Mouse (Mus musculus): ENCODE data around the gene Rp2. TPM values are rescaled to one million over a fixed set of nuclear protein-coding genes. Genes with fewer than 3 reads are reported as not detected.
"Not testable (repeated sequence)": the region's sequence is repeated elsewhere in the genome, so short reads cannot be mapped to it uniquely, and the experiment has no call there.

Gene Rp2
- 43.8 and 48.7 TPM in 2 replicates for total RNA-seq (2015)
- total RNA-seq (2017) = 36.5 and 47.4 TPM in 2 replicates

DNA sequence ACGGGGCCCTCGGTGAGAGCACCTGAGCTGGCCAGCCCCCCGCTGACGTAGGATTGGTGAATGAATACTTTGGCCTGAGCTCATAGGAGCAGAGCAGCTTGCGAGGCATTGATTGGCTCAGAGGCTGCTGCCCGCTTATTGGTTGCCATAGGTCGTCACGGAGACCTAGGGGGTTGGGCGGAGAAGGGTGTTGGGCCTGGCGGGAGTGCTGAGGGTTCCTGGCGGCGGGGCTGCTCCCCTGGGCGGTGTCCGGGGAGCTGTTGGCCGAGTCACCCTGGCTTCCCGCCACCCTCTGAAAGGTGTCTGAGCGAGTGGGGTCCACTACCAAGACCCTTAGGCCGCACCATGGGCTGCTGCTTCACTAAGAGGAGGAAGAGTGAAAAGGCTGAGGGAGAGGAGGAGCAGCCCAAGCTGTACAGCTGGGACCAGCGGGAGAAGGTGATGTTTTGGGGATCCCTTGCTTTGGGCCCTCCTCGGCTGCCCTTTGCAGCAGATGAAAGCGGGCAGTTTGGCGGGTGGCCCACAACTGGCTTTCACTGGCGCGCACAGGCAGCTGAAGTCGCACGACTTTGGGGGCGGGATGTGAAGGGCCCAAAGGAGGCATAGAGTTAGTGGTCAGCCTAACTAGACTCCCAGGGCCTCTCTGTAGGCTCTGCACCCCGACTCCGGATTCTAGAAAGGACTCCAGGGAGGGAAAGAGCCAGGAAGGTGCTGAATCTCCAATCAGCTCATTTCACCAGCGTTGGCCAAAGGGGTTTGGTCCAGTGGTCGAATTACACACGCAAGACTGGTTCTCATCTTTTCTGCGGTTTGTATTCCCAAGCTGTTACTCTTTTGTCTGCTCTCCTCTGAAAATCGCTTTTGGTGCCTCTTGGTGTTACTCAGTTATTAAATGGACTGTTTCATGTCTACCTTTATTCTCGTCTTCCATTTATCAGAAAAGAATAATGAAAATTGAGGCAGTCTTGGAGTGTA lies at the start of gene Rp2:
TSS of gene Rp2 (plus strand) at position 91 of the 975 bp plus-strand sequence.
- peak; percentile 98 for ATAC-seq (replicated peaks; ENCODE audit: poor library complexity)

DNA sequence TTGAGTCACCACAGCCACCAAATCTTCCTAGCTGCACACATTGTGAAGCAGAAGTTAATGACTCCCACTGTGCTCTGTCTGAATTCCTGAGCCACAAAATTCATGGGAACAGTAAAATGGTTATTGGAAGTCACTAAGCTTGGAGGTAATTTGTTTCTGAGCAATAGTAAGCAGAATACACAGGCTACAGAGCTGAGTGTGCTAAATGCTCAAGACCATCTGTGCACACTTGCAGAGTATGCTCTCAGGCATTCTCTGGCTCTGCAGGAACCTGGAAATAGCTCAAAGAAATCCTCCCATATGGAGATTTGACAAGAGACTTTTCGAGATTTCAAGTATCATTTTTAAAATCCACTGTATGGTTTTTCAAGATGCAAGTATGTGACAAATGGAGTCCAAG lies 31.5 kb upstream of the Rp2 start:
- ATAC-seq (replicated peaks; ENCODE audit: poor library complexity) = no peak

- peak; percentile 81 for ATAC-seq (replicated peaks; ENCODE audit: poor library complexity)
Observed at GRCm38 (mm10) chrX:20335722-20336121, 28.6 kb upstream of the Rp2 start.

GRCm38 (mm10) chrX:20344980-20345379 lies 19.3 kb upstream of the Rp2 start:
- no peak for ATAC-seq (replicated peaks; ENCODE audit: poor library complexity)

DNA sequence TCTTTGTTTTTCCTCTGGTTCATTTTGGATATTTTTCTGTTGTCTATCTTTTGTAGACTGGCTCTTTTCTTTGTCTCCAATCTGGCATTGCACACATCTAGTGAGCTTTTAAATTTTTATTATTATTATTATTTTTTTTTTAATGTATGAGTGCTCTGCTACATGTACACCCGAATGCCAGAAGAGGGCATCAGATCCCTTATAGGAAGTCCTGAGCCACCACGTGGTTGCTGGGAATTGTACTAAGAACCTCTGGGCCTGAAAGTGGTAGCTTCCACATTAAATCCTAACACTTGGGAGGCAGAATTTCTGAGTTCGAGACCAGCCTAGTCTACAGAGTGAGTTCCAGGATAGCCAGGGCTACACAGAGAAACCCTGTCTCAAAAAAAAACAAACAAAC lies 17.9 kb upstream of the Rp2 start:
- no peak for ATAC-seq (replicated peaks; ENCODE audit: poor library complexity)

DNA sequence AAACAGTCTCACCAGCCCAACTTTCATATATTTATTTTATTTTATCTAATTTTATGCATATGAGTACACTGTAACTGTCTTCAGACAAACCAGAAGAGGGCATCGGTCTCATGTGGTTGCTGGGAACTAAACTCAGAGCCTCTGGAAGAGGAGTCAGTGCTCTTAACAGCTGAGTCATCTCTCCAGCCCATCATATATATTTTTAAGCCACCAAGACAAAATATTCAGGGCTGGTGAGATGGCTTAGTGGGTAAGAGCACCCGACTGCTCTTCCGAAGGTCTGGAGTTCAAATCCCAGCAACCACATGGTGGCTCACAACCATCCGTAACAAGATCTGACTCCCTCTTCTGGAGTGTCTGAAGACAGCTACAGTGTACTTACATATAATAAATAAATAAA lies 14.0 kb upstream of the Rp2 start:
- ATAC-seq (replicated peaks; ENCODE audit: poor library complexity) = not testable (repeated sequence)

GRCm38 (mm10) chrX:20355283-20355682 lies 9.0 kb upstream of the Rp2 start:
- ATAC-seq (replicated peaks; ENCODE audit: poor library complexity) = peak; percentile 89

GRCm38 (mm10) chrX:20356309-20356708 lies 8.0 kb upstream of the Rp2 start:
- ATAC-seq (replicated peaks; ENCODE audit: poor library complexity) = peak; percentile 75

GRCm38 (mm10) chrX:20366036-20366435 lies 1.8 kb downstream of the Rp2 start:
- no peak for ATAC-seq (replicated peaks; ENCODE audit: poor library complexity)

- ATAC-seq (replicated peaks; ENCODE audit: poor library complexity) = peak; percentile 80
Observed at GRCm38 (mm10) chrX:20379347-20380014, 15.2 kb downstream of the Rp2 start.

DNA sequence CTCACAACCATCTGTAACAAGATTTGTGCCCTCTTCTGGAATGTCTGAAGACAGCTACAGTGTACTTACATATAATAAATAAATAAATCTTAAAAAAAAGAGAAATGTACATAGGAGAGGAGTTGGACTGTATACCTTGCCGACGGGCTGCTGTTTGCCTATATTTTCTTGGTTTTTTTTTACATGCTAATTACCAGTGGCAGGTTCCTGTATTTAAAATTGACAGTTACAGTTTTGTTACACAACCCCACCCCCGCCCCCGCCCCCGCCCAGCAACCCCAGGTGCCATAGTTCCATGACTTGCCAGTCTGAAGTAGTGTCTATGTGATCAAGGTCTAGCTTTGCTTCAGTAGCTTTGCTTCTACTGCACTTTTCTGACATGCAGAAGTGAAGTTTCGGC lies 18.0 kb downstream of the Rp2 start:
- ATAC-seq (replicated peaks; ENCODE audit: poor library complexity) = peak; percentile 34; the same call in 1 of the 2 replicates

DNA sequence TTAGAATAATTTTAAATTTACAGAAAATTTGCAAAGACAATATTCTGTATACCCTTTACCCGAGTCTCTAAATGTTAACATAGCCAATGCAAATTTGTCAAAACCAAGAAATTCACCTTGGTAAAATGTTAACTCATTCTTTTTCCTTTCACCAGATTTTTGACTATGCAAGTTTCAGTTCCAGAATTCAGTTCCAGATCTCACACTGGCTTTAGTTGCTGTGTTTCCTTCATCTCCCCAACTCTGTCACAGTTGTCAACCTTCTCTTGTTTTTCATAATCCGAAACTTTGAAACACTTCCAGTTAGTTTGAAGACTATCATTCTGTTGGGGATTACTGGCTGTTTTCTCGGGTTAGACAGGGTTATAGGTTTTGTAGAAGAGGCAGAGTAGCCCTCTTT lies 22.7 kb downstream of the Rp2 start:
- no peak for ATAC-seq (replicated peaks; ENCODE audit: poor library complexity)

DNA sequence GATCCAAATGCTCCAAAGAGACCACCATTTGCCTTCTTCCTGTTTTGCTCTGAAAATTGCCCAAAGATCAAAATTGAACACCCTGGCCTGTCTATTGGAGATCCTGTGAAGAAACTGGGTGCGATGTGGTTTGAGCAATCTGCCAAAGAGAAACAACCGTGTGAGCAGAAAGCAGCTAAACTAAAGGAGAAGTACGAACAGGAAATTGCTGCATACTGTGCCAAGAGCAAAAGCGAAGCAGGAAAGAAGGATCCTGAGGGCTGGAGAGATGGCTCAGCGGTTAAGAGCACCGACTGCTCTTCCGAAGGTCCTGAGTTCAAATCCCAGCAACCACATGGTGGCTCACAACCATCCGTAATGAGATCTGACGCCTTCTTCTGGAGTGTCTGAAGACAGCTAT lies 27.7 kb downstream of the Rp2 start:
- ATAC-seq (replicated peaks; ENCODE audit: poor library complexity) = peak; percentile 94

DNA sequence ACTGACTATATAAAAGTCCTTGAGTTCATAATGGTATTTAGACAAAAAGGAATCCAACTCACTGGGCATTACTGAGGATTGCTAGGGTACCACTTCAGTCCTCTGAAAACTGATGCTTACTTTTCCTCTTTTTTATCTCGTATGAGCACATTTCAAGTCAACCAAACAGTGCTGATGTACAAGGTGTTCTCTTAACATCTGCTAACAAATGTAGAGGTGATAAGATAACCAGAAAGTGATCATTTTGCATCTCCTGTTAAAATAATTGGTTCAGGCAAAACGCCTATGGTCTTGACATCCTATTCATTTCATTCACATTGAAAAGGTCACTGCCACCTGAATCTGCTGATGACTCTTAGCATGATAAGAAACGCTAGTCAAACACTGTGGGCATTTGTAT lies 28.7 kb downstream of the Rp2 start:
- no peak for ATAC-seq (replicated peaks; ENCODE audit: poor library complexity)

DNA sequence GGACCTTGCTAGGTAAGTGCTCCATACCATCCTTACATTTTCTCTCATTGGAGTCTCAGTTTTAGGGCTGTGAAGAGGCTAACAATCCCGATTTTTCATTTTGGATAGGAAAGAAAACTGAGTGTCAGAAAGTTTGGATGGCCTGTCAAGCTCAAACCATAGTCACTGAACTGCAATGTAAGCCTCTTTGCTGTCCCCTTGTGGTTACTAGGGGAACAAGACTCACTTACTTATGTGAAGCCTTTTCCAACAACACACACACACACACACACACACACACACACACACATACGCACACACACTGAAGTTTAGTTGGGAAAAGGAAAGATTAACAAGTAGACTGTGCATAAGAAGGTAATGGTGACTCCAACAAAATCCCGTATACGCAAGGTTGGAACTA lies 39.8 kb downstream of the Rp2 start:
- peak; percentile 87 for ATAC-seq (replicated peaks; ENCODE audit: poor library complexity)

DNA sequence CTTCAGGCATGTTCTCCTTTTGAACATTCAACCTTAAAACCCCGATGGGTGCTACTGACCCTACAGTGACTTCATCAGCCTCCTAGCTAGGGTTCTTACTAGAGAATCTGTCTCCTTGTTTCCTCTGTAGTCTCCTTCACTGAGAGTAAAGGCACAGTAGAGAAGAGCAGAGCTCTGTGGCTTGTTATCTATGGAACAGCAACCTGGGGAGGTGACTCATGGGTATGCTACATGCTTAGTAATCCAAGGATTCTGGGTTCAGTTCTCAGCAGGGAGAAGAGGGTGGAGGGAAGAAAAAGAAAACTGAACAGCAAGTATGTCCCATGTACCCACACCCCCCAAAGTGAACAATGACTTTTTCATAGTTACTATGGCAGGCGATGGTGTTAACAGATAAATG lies 42.6 kb downstream of the Rp2 start:
- no peak for ATAC-seq (replicated peaks; ENCODE audit: poor library complexity)

DNA sequence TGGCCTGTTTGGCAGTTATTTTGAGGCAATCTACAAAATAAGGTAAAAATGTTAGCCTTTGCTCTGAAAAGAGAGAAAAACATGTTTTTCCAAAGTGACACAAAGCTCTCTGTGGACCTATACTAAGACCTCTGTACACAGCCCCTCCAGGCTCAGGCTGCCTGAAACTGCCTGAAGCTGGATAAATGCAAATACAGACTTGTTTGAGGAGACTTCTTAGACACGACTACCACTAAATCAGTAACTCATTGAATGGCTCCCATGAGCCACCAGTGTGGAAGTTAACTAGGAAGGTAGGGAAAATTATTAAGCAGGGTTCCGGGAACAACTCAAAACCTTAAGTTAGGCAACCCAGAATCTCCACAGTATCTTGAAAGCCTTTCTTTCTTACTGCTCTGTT lies 43.4 kb downstream of the Rp2 start:
- no peak for ATAC-seq (replicated peaks; ENCODE audit: poor library complexity)

DNA sequence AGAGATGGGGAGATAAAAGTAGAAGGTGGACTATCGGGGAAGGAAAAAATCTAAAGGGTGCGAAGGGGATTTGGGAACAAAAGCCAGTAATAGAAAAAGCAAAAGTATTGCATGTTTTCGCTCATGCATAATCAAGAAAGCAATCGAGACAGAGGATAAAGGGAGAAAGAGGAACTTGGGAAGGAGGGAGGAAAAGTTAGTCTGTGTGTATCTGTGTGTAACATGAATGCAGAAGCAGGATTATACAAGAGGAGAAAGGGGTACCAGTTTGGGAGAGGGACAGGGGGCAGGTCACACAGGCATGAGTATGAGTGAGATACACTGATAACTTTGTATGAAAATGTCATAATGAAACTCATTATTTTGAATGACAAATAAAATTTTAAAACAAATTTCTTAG lies 47.1 kb downstream of the Rp2 start:
- ATAC-seq (replicated peaks; ENCODE audit: poor library complexity) = no peak

DNA sequence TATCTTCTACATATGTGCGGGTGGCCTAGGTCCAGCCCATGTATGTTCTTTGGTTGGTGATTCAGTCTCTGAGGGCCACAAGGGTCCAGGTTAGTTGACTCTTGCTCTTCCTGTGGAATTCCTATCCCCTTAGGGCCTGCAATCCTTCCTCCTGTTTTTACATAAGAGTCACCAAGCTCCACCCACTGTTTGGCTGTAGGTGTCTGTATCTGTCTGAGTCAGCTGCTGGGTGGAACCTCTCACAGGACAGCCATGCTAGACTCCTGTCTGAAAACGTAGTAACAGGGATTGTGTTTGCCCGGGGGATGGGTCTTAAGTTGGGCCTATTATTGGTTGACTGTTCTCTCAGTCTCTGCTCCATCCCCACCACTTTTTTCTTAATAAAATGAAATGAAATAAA lies 47.9 kb downstream of the Rp2 start:
- ATAC-seq (replicated peaks; ENCODE audit: poor library complexity) = no peak

DNA sequence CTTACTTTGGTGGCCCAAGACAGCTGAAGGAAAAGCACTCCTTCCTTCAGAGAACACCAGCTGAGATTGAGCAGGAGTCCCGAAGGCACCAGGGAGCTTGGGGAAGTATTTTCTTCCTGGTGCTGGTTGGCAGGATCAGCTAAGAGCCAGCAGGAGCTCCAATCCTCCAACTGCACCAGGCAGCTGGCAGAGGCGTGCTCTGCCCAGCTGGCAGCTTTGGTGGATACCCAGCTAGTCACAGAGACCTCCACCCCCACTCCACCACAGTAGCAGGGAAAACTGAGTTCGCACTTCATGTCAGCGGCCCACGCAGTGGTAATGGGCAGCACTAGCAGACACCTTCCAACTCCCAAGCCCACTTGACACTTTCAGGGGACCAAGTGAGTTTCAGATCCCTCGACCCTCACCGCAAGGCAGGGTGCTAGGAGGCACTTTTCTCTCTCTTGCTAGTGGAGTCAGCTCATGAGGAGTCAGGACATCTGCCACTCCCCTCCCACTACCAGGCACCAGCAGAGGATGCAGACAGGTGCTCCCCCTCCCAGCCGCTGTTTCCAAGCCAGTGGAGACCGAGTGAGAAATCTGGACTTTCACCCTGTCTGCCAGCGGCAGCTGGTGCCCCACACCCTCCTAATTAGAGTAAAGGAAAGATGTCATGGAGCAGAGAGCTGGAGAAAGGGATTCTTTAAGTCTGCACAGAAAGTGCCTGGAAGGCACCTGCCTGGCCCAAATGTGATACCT lies 50.8 kb downstream of the Rp2 start:
- no peak for ATAC-seq (replicated peaks; ENCODE audit: poor library complexity)

DNA sequence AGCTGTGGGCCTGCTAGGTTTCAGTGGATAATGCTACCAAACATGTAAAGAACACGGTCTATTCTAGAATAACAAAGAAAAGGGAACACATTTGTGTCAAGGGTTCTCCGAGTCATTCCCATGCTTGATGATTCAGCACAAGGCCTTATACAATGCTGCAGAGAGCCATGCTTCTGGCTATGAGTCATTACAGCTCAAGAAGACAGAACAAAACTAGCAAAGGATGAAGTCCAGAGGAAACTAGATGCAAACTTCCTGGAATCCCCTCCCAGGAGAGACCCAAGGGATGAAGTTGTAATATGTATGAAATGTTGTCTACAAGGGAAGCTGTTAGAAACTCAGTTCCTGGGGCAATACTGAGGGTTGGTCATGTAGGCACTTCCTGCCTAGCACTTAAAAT lies 54.2 kb downstream of the Rp2 start:
- no peak for ATAC-seq (replicated peaks; ENCODE audit: poor library complexity)
